Mouse (Mus musculus) cerebellum, postnatal 25 days (tissue): Measurements from ENCODE around the gene Gm5414.
A peak's percentile ranks its signal among the peaks of the same experiment; 100 is the strongest.

Source experiments
- DNase-seq, 2 experiments: peaks; one replicate each; pipeline ENCODE4 v3.0.0; 2021; ENCODE audit warnings: mixed read lengths in 2 of 2

The Gm5414 gene

GRCm38 (mm10) chr15:101627884-101628283 lies at the start of gene Gm5414:
TSS of gene Gm5414 (minus strand) at chr15:101628188.
- DNase-seq = no peak

- DNase-seq = no peak
Observed at GRCm38 (mm10) chr15:101675978-101676377, 48.0 kb upstream of the Gm5414 start.

- peak; percentile 44 to 66 for DNase-seq
Observed at GRCm38 (mm10) chr15:101652736-101653265, 24.8 kb upstream of the Gm5414 start.

- DNase-seq = no peak
Observed at GRCm38 (mm10) chr15:101647280-101647679, 19.3 kb upstream of the Gm5414 start, which contains the start of gene Gm5478. TSS of gene Gm5478 (minus strand) at chr15:101647380.

- no peak for DNase-seq
Observed at GRCm38 (mm10) chr15:101599123-101599522, 28.9 kb downstream of the Gm5414 start.

- DNase-seq = no peak
Observed at GRCm38 (mm10) chr15:101588216-101588615, 39.8 kb downstream of the Gm5414 start.

GRCm38 (mm10) chr15:101584456-101584855 lies 43.5 kb downstream of the Gm5414 start:
- no peak for DNase-seq

GRCm38 (mm10) chr15:101583211-101583965 lies 44.6 kb downstream of the Gm5414 start:
- no peak for DNase-seq

- no peak for DNase-seq
Observed at GRCm38 (mm10) chr15:101581701-101582100, 46.3 kb downstream of the Gm5414 start.

GRCm38 (mm10) chr15:101575506-101575905 lies 52.5 kb downstream of the Gm5414 start:
- DNase-seq = no peak
